Mouse (Mus musculus) embryonic facial prominence, embryonic 10.5 days (tissue): Measurements from ENCODE around the gene Csf2. TPM values are rescaled to one million over a fixed set of nuclear protein-coding genes. Genes with fewer than 3 reads are reported as not detected.
A peak's percentile ranks its signal among the peaks of the same experiment; 100 is the strongest.

Experiments
- DNase-seq: peaks from one replicate; pipeline ENCODE4 v3.0.0-alpha.2; 2017; ENCODE audit warnings: low spot score
- H3K27ac ChIP-seq: fragments of 300-500 bp; sonication (generic); replicated peaks from 2 replicates; pipeline ENCODE4 v1.5.1; 2016; ENCODE audit warnings: mild to moderate bottlenecking
- H3K27me3 ChIP-seq: fragments of 300-500 bp; sonication (generic); replicated peaks from 2 replicates; pipeline ENCODE4 v1.6.1; 2016; ENCODE audit warnings: low read depth, mild to moderate bottlenecking; ENCODE audit not compliant: poor library complexity, severe bottlenecking
- H3K36me3 ChIP-seq: fragments of 300-500 bp; sonication (generic); replicated peaks from 2 replicates; pipeline ENCODE4 v1.6.1; 2016; ENCODE audit warnings: mild to moderate bottlenecking, moderate library complexity
- H3K4me1 ChIP-seq: fragments of 300-500 bp; sonication (generic); 2 replicates; pipeline ENCODE4 v1.6.1; 2016
- H3K4me3 ChIP-seq: fragments of 300-500 bp; sonication (generic); 2 replicates; pipeline ENCODE4 v1.5.1; 2016; ENCODE audit warnings: mild to moderate bottlenecking, moderate library complexity
- H3K9me3 ChIP-seq: fragments of 300-500 bp; sonication (generic); 2 replicates; pipeline ENCODE4 v1.6.1; 2016; ENCODE audit warnings: mild to moderate bottlenecking
- WGBS: fragments of 180-500 bp; shearing (Covaris S2); methylation state at CpG from one replicate; pipeline ENCODE4 v1.1.7; 2016; 5-methylcytosine and 5-hydroxymethylcytosine counted together
- polyA plus RNA-seq: library from polyadenylated mRNA; unstranded; fragments of >200 nt; fragmentation: Nextera tagmentation; extraction: Ambion mirVana; gene quantifications from 2 replicates; pipeline ENCODE4 v1.2.1, GENCODE M21; 2016

Csf2 gene
- polyA plus RNA-seq, 1 experiment from 2014 or later = not detected

GRCm38 (mm10) chr11:54263405-54264031 is 14.1 kb upstream of the Csf2 start:
- H3K4me3 ChIP-seq = no peak overlapping the region
- H3K36me3 ChIP-seq = no peaks in the 10 kb centered on the region
- H3K27me3 ChIP-seq = no peaks in the 10 kb centered on the region
- WGBS = 11% methylated on average over 1 of the region's 1 CpGs
- H3K9me3 ChIP-seq = no peaks in the 10 kb centered on the region
- no peaks in the 10 kb centered on the region for H3K4me1 ChIP-seq
- H3K27ac ChIP-seq = no peak overlapping the region
- no peak for DNase-seq

GRCm38 (mm10) chr11:54256624-54257376 is 7.3 kb upstream of the Csf2 start:
- H3K36me3 ChIP-seq = no peaks in the 10 kb centered on the region
- H3K4me1 ChIP-seq = peaks cover 11% of the 10 kb centered on the region; the same call in 1 of the 2 replicates
- H3K9me3 ChIP-seq = no peaks in the 10 kb centered on the region
- H3K27ac ChIP-seq = no peak overlapping the region
- DNase-seq = peak; percentile 75
- H3K4me3 ChIP-seq = no peak overlapping the region
- WGBS = 41% methylated on average over 3 of the region's 3 CpGs
- H3K27me3 ChIP-seq = no peaks in the 10 kb centered on the region

- 63% methylated on average over 4 of the region's 4 CpGs for WGBS
- no peaks in the 10 kb centered on the region for H3K27me3 ChIP-seq
- no peak overlapping the region for H3K4me3 ChIP-seq
- no peaks in the 10 kb centered on the region for H3K36me3 ChIP-seq
- no peak overlapping the region for H3K27ac ChIP-seq
- H3K4me1 ChIP-seq = peaks cover 14% of the 10 kb centered on the region
- DNase-seq = no peak
- no peaks in the 10 kb centered on the region for H3K9me3 ChIP-seq
These were observed 4.6 kb upstream of the Csf2 start for GRCm38 (mm10) chr11:54254114-54254513.

GRCm38 (mm10) chr11:54250575-54250974 is 1.1 kb upstream of the Csf2 start:
- WGBS = 94% methylated on average over 11 of the region's 11 CpGs
- Histone ChIP-seq H3K27ac (no peak overlapping the region), H3K27me3 (no peaks in the 10 kb centered on the region), H3K4me3 (no peak overlapping the region), H3K9me3 (no peaks in the 10 kb centered on the region), H3K4me1 (peaks cover 20% of the 10 kb centered on the region), H3K36me3 (no peaks in the 10 kb centered on the region)
- DNase-seq = no peak

- WGBS = 79% methylated on average over 3 of the region's 3 CpGs
These were observed 281 bp upstream of the Csf2 start for GRCm38 (mm10) chr11:54249748-54250147.

GRCm38 (mm10) chr11:54247251-54247950 is 2.1 kb downstream of the Csf2 start:
- Histone ChIP-seq H3K4me3 (no peak overlapping the region), H3K27me3 (no peaks in the 10 kb centered on the region), H3K9me3 (no peaks in the 10 kb centered on the region), H3K4me1 (peaks cover 11% of the 10 kb centered on the region; the same call in 1 of the 2 replicates), H3K36me3 (no peaks in the 10 kb centered on the region), H3K27ac (no peak overlapping the region)
- WGBS = 74% methylated on average over 10 of the region's 10 CpGs
- no peak for DNase-seq

More at GRCm38 (mm10) chr11:54249748-54250147, 281 bp upstream of the Csf2 start:
- Histone ChIP-seq H3K4me3 (no peak overlapping the region), H3K4me1 (peaks cover 20% of the 10 kb centered on the region), H3K27ac (no peak overlapping the region), H3K27me3 (no peaks in the 10 kb centered on the region), H3K36me3 (no peaks in the 10 kb centered on the region), H3K9me3 (no peaks in the 10 kb centered on the region)
- DNase-seq = no peak

- 74% methylated on average over 6 of the region's 6 CpGs for WGBS
- Histone ChIP-seq H3K27me3 (no peaks in the 10 kb centered on the region), H3K36me3 (no peaks in the 10 kb centered on the region), H3K4me1 (peaks cover 8% of the 10 kb centered on the region; the same call in 1 of the 2 replicates), H3K27ac (no peak overlapping the region), H3K9me3 (no peaks in the 10 kb centered on the region), H3K4me3 (no peak overlapping the region)
- DNase-seq = no peak
These were observed 5.0 kb downstream of the Csf2 start for GRCm38 (mm10) chr11:54244465-54244864.

GRCm38 (mm10) chr11:54242494-54242893 is 7.0 kb downstream of the Csf2 start:
- Histone ChIP-seq H3K4me3 (no peak overlapping the region), H3K9me3 (no peaks in the 10 kb centered on the region), H3K4me1 (peaks cover 1% of the 10 kb centered on the region; the same call in 1 of the 2 replicates), H3K27ac (no peak overlapping the region), H3K36me3 (no peaks in the 10 kb centered on the region), H3K27me3 (no peaks in the 10 kb centered on the region)
- DNase-seq = no peak
- WGBS = 90% methylated on average over 3 of the region's 3 CpGs

GRCm38 (mm10) chr11:54236939-54237338 is 12.5 kb downstream of the Csf2 start:
- no peaks in the 10 kb centered on the region for H3K36me3 ChIP-seq
- H3K27me3 ChIP-seq = no peaks in the 10 kb centered on the region
- 80% methylated on average over 2 of the region's 2 CpGs for WGBS
- H3K4me1 ChIP-seq = no peaks in the 10 kb centered on the region
- H3K4me3 ChIP-seq = no peak overlapping the region
- no peaks in the 10 kb centered on the region for H3K9me3 ChIP-seq
- H3K27ac ChIP-seq = no peak overlapping the region
- DNase-seq = no peak

GRCm38 (mm10) chr11:54227478-54227877 is 22.0 kb downstream of the Csf2 start:
- 99% methylated on average over 2 of the region's 2 CpGs for WGBS
- H3K9me3 ChIP-seq = no peaks in the 10 kb centered on the region
- no peaks in the 10 kb centered on the region for H3K4me1 ChIP-seq
- H3K27ac ChIP-seq = no peak overlapping the region
- H3K36me3 ChIP-seq = no peaks in the 10 kb centered on the region
- H3K27me3 ChIP-seq = no peaks in the 10 kb centered on the region
- DNase-seq = no peak
- H3K4me3 ChIP-seq = no peak overlapping the region

- no peak overlapping the region for H3K4me3 ChIP-seq
- 90% methylated on average over 5 of the region's 5 CpGs for WGBS
These were observed 24.9 kb downstream of the Csf2 start for GRCm38 (mm10) chr11:54224475-54224986.

GRCm38 (mm10) chr11:54223637-54224474 is 25.6 kb downstream of the Csf2 start:
- WGBS = 81% methylated on average over 9 of the region's 9 CpGs
- Histone ChIP-seq H3K27me3 (no peaks in the 10 kb centered on the region), H3K36me3 (no peaks in the 10 kb centered on the region), H3K4me1 (no peaks in the 10 kb centered on the region), H3K27ac (no peak overlapping the region), H3K9me3 (no peaks in the 10 kb centered on the region), H3K4me3 (no peak overlapping the region)
- no peak for DNase-seq

More at GRCm38 (mm10) chr11:54224475-54224986, 24.9 kb downstream of the Csf2 start:
- Histone ChIP-seq H3K9me3 (no peaks in the 10 kb centered on the region), H3K27me3 (no peaks in the 10 kb centered on the region), H3K27ac (no peak overlapping the region), H3K4me1 (no peaks in the 10 kb centered on the region), H3K36me3 (no peaks in the 10 kb centered on the region)
- DNase-seq = no peak
